ENCODE assay signal across 28 mouse cellular contexts in genomic region chr4:24915631-24916030, GRCm38 (mm10). TPM values are rescaled to one million over a fixed set of nuclear protein-coding genes. Genes with fewer than 3 reads are reported as not detected.
"Had no signal": no experiment of that assay in that cellular context is flagged by ENCODE, and none has a peak within 500 bp of the region (broad histone marks: within the 10 kb centered on the region; RNA-seq: fewer than 3 reads in every experiment).

No protein-coding gene starts in this region.

- H3K9ac ChIP-seq: embryonic facial prominence, embryonic 12.5 days; embryonic facial prominence, embryonic 15.5 days; forebrain, embryonic 12.5 days; forebrain, embryonic 13.5 days; forebrain, embryonic 15.5 days; forebrain, postnatal 0 days had no signal

- ATAC-seq: forebrain, embryonic 13.5 days; forebrain, embryonic 14.5 days; forebrain, embryonic 15.5 days; forebrain, embryonic 16.5 days; forebrain, postnatal 0 days had no signal

- H3K4me1 ChIP-seq: embryonic facial prominence, embryonic 12.5 days; embryonic facial prominence, embryonic 15.5 days; forebrain, embryonic 12.5 days; heart, embryonic 10.5 days had no signal

- H3K4me2 ChIP-seq: embryonic facial prominence, embryonic 12.5 days; embryonic facial prominence, embryonic 15.5 days; forebrain, embryonic 12.5 days; forebrain, embryonic 13.5 days; forebrain, embryonic 15.5 days had no signal

- DNase-seq: cerebellum, adult 2 months; cerebellum, adult 8-10 months; cerebellum, adult 9-10 months; cerebellum, adult 9-11 months; cerebellum, postnatal 10 days; cerebellum, postnatal 14 days; cerebellum, postnatal 25 days; cerebellum, postnatal 36 days; embryo, embryonic 11 days; forebrain, postnatal 0 days; gastrocnemius, adult 2 months; gastrocnemius, postnatal 10 days; gastrocnemius, postnatal 14 days; gastrocnemius, postnatal 25 days; gastrocnemius, postnatal 36 days; heart, adult 11 months; heart, adult 18-20 months; heart, adult 2 months had no signal

- H3K36me3 ChIP-seq: embryonic facial prominence, embryonic 12.5 days; embryonic facial prominence, embryonic 15.5 days; forebrain, embryonic 10.5 days; forebrain, embryonic 12.5 days; forebrain, embryonic 15.5 days; heart, embryonic 10.5 days had no signal

- H3K9me3 ChIP-seq: embryonic facial prominence, embryonic 12.5 days; embryonic facial prominence, embryonic 15.5 days; forebrain, embryonic 10.5 days; forebrain, embryonic 12.5 days; forebrain, embryonic 13.5 days; forebrain, embryonic 15.5 days; heart, embryonic 10.5 days had no signal

- H3K27ac ChIP-seq: embryonic facial prominence, embryonic 12.5 days; embryonic facial prominence, embryonic 15.5 days; forebrain, embryonic 10.5 days; forebrain, embryonic 12.5 days; forebrain, embryonic 13.5 days; forebrain, embryonic 15.5 days; gastrocnemius, adult 2 months; heart, adult 2 months; heart, embryonic 10.5 days had no signal

- H3K27me3 ChIP-seq: embryonic facial prominence, embryonic 12.5 days; embryonic facial prominence, embryonic 15.5 days; forebrain, embryonic 12.5 days; forebrain, embryonic 13.5 days; forebrain, embryonic 15.5 days had no signal

- H3K4me3 ChIP-seq: embryonic facial prominence, embryonic 12.5 days; embryonic facial prominence, embryonic 15.5 days; erythroblast, embryonic 14.5 days; forebrain, embryonic 10.5 days; forebrain, embryonic 12.5 days; forebrain, embryonic 13.5 days; forebrain, embryonic 15.5 days; gastrocnemius, adult 2 months; heart, adult 2 months; heart, embryonic 10.5 days had no signal

RNA-seq across cellular contexts. Expression of gene Gpr63, which starts 50.6 kb away (rescaled TPM):
- polyA plus RNA-seq: erythroblast, embryonic 14.5 days had no signal
